Mouse (Mus musculus): ENCODE results near the gene Btbd19.

Gene Btbd19

DNA sequence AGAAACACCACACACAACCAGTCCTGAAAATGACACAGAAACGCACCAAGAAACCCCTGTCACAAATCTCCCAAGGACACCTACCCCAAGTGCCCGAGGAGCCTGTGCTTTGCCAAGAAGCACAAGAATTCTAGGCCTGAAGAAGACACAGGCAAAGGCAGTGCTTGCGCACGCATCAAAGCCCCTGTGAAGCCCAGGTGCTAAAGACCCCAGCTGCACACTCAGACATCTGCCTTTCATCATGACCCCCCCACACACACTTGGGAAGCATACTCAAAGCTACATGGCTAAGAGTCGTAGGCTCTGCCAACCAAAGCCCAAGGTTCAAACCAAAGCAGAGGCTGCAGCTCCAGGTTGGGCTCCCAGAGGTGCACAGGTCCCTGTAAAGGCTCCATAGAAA, 9.9 kb downstream of the Btbd19 start:
- DNase-seq (ENCODE audit: low read depth, low spot score): no peak

DNA sequence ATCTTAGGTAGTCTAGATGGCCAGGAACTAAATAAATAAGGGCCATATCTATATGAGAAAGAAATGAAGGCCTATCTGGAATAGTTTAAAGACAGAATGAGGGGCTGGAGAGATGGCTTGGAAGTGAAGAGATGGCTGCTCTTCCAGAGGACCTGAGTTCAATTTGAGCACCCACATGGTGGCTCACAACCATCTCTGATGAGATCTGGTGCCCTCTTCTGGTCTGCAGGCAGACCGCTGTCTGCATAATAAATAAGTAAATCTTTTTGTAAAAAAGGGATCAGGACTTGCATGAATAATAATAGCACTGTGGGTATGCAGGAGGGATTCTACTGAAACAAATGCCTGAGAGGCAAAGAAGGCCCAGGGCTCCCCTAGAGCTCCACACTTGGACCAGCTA, 12.3 kb downstream of the Btbd19 start:
- peak; percentile 65 for DNase-seq (ENCODE audit: low read depth, low spot score)

DNA sequence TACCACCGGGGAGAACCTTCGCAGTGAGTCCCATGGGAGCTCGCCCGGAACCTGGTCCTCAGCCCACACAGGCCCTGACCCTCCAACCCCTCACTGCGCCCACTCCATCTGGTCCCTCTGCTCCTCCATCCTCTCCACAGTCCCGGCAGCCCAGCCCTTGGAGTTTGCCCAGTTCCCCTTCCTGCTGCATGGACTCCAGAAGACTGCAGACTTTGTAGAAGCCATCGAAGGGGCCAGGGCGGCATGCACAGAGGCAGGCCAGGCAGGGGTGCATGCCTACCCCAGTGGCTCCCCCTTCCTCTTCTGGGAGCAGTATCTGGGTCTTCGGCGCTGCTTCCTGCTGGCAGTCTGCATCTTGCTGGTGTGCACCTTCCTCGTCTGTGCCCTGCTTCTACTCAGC, 14.5 kb downstream of the Btbd19 start:
- no peak for DNase-seq (ENCODE audit: low read depth, low spot score)

DNA sequence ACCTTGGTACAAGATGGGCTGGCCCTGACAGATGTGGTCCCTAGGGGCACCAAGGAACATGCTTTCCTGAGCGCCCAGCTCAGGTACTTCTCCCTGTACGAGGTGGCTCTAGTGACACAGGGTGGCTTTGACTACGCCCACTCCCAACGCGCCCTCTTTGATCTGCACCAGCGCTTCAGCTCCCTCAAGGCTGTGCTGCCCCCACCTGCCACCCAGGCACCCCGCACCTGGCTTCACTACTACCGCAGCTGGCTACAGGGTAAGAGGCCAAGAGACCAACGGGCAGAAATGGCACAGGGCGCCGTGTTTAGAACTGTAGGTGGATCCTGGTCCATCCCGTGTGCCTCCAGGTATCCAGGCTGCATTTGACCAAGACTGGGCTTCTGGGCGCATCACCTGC, 15.3 kb downstream of the Btbd19 start:
- DNase-seq (ENCODE audit: low read depth, low spot score): no peak

DNA sequence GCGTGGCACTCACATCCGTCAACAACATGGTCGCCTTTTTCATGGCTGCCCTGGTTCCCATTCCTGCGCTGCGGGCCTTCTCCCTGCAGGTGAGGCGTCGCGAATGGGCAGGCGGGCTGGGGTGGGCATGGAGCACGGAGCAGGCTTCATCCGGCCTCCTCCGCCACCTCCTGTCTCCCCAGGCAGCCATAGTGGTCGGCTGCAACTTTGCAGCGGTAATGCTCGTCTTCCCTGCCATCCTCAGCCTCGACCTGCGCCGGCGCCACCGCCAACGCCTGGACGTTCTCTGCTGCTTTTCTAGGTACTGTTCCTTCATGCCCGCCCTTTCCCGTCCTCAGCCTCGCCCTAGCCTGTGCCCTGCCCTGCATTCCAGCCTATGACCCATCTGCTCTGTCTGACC, 16.2 kb downstream of the Btbd19 start:
- DNase-seq (ENCODE audit: low read depth, low spot score): no peak

DNA sequence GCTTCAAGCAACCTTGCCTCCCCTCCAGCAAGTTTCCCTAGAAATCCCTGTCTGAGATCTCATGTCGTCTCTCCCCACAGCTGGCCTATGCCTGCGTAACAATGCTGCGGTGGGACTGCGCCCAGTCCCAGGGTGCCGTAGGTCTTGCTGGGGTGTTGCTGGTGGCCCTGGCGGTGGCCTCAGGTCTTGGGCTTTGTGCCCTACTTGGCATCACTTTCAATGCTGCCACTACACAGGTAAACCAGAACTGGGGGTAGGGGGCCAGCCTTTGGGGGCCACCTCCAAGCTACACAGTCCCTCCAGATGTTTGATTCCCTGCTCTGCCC, 17.0 kb downstream of the Btbd19 start:
- DNase-seq (ENCODE audit: low read depth, low spot score): no peak

DNA sequence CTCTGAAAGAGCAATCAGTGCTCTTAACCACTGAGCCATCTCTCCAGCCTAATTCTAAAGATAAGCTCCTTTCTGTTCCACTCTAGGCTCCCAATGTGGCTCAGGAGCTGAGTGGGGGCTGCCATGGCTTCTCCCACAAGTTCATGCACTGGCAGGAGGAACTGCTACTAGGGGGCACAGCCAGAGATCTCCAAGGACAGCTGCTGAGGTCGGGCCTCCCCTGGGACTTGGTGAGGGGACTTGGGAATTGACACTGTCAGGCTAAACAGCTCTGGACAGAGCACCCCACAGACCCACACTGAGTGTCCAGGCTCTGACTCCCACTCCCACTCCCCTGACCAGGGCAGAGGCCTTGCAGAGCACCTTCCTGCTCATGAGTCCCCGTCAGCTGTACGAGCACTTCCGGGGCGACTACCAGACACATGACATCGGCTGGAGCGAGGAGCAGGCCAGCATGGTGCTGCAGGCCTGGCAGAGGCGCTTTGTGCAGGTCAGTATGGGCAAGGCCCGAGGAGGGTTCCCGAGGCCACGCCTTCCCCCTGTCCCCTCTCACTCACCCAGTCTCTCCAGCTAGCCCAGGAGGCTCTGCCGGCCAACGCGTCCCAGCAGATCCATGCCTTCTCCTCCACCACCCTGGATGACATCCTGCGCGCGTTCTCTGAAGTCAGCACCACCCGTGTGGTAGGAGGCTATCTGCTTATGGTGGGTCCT, 17.6 kb downstream of the Btbd19 start:
- no peak for DNase-seq (ENCODE audit: low read depth, low spot score)

DNA sequence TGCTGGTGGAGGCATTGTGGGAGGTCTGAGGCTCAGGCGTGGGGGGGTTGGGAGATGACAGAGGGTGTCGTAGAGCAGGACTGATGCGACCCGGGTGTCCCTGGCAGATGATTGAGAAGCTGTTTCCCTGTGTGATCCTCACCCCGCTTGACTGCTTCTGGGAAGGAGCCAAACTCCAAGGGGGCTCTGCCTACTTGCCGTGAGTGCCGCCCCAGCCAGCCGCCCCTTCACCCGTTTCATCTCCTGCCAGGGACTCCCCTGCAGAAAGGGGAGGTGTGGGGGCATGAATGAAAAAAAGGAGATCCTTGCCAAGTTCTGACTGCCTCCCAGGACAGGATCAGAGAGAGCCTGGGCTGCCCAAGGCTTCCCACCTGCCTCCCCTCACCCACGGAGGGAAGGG, 20.4 kb downstream of the Btbd19 start:
- no peak for DNase-seq (ENCODE audit: low read depth, low spot score)

DNA sequence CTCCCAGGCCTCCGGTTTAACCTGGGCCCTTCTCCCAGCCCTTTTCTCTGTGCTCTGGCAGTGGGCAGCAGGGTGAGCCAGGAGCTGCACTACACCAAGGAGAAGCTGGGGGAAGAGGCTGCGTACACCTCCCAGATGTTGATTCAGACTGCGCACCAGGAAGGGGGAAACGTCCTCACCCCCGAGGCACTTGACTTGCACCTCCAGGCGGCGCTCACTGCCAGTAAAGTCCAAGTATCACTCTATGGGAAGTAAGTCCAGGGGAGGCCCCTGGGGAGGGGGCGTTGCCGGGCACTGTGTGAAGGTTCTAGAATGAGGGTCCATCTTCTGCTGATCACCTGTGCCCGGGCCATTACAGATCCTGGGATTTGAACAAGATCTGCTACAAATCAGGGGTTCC, 20.9 kb downstream of the Btbd19 start:
- DNase-seq (ENCODE audit: low read depth, low spot score): peak; percentile 42

DNA sequence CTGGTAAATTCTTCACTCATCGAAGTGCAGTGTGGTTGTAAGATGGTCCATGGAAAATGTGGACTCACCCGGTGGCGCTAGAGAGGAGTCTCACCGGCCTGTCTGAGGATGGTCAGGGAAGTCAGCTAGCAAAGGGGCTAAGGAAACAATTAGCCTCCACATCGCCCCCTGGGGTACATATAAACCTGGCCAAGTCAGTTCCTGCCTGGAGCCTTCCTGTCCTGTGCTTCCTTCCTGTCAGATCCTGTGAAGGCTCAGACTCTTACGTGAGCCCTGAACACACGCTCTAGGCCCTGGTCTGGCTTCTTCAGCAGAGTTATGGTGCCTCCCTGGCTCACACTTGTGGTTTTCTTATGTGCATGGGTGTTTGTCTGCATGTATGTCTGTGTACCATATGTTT, 24.3 kb downstream of the Btbd19 start:
- DNase-seq (ENCODE audit: low read depth, low spot score): peak; percentile 93

DNA sequence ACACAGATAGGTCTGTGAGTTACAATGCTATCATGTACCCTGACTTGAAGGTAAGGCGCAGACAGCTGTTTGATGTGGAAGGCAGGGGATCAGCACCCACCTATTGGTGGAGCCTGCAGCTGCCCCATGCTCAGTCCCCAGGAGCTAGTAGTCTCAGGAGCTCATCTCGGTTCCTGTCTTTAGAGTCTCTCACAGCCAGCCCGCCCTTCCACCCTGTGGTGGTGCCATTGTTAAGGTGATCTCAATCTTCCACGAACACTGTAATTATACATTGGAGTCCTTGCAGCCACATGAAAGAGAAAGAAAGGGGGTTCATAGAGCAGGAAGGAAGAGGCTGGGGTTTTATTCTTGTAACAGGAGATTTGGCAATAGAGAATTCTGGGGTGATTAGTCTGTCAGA, 25.5 kb downstream of the Btbd19 start:
- no peak for DNase-seq (ENCODE audit: low read depth, low spot score)

DNA sequence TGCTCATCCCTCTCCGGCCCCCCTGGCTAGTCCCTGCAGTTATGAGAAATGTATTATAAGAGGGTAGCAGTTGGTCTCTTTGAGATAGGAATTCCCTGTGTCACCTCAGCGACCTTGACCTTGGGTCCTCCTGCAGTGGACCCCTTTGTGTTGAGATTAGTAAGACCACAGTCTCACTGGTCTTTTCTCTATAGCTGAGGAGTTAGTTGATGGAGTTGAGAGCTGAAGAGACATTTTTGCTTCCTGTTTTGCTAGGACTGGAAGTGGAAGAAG, 26.8 kb downstream of the Btbd19 start:
- peak; percentile 56 for DNase-seq (ENCODE audit: low read depth, low spot score)

DNA sequence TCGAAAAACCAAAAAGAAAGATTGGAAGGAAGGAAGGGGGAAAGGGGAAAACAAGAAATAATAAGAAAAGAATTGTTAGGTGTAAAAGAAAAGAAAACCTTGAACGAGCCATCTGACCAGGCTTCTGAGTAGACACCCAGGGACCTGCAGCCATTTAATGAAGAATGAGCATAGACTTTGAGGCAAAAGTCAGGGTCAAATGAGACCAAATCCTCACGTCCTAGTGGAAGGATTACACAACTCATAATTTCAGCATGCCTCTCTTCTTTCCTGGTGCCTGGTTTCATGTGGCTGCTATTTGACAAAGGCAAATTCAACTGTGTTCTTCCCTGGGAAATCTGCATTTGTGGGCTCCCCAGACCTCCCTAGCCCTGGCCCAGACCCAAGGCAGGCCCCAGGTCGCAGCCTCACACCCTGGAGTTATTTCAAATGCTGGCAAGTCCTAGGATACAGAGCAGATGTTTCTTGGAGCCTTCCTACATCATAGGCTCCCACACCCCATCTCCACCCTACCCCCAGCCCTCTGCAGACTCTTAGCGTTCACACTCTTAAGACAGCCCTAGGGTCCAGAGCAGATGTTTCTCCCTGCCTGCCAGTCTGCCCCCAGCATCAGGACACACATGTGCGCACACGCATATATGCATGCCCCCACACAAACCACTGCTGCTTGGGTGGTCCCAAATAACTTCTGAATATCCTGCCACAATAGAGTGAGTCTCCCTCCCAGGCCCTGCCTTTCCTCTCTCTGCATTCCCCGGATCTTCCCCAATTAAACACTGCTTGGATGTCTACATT, 27.4 kb downstream of the Btbd19 start:
- peak; percentile 33 for DNase-seq (ENCODE audit: low read depth, low spot score)

DNA sequence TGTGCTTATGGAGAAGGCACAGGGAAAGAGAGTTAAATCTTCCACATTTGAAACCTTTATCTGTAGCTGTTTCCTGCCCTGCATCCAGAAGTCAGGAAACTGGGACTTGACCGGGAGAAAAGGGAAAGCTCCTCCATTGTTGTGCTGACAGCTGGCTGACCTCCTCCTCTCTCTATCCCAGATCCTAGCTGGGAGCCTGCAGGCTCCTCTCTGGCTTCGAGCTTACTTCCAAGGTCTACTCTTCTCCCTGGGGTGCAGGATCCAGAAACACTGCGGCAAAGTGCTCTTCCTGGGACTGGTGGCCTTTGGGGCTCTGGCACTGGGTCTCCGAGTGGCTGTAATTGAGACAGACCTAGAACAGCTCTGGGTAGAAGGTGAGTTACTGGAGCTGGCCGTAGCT, 28.9 kb downstream of the Btbd19 start:
- DNase-seq (ENCODE audit: low read depth, low spot score): no peak

DNA sequence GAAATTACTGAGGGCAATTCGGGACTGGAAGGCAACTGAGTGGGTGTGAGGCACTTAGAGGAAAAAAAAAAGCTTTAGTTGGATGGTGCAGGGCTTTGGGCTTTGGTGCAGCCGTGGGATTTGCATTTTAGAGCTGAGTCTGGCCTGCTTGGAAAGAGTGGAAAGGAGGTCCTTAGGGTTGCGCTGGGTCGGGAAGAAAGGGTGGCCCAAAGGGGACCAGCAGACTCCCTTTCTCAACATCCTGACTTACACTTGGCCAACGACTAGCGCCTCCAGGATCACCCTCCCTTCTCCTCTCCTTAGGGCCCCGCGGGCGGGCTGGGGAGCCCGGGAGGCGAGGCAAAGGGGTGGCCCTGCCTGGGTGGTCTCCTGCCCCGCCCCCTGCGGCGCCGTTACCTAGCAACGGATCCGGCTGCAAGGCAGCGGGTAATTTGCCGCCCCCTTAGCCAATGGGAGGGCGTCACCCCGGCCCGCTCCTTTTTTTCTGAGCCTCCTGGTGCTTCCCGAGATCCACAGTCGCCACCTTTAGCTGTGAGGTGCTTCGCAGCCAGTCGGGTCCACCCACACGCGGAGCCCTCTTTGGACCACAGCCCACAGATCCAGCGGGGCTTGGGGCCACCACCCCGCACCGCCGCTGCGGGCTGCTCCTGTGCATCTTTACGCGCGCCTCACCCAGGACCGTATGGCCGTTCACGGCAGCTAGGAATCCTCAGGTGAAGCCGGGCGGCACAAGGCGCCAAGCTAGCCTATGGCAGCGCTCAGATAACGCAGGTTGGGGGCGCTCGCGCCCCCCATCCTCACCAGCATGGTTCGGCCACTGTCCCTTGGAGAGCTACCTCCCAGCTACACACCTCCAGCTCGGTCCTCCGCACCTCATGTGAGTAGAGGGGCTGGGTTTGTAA, 29.7 kb downstream of the Btbd19 start, which contains the start of gene Ptch2:
Gene Ptch2 (plus strand): TSS at position 525 of the 902 bp plus-strand sequence.
- peak; percentile 93 for DNase-seq (ENCODE audit: low read depth, low spot score)

DNA sequence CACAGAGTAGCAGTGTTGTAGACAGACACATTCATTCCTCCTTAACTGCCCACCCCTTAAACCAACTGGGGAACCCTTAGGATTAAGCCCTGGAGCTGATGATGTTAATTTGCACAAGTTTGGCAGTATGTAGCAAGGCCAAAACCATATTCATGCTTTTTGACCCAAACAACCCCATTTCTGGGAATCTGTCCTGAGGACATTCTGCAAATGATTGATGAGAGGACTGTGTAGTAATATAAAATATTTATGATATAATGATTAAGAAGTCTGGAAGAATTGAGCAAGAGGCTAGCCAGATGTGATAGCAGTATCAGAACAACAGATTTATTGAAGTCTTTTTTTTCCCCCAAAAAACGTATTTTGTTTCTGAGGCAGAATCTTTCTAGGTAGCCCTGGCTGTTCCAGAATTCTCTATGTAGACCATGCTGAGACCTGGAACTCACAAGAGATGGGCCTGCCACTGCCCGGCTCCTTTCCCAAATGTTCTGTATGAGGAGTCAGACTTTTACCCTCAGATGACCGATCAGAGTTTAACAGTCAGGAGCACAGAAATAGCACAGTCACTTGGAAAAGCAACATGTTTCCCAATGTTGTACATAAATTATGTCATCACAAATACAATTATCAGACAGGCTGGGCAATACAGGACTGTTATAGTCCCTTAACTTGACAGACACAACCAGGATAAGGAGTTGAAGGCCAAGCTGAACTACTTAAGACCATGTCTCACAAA, 30.7 kb downstream of the Btbd19 start:
- DNase-seq (ENCODE audit: low read depth, low spot score): no peak

DNA sequence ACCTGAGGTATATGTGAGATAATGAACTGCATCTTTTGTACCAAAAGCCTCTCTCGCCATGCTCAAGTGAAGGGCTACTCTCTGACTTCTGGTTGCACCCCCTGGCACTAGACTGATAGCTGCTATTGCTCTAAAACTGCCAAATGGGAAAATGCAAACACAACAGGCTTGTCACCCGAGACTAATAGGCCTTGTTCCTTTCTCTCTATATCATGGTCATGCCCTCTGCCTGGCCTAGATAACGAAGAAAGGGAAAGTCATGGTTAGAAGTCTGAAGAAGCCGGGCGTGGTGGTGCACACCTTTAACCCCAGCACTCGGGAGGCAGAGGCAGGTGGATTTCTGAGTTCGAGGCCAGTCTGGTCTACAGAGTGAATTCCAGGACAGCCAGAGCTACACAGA, 34.9 kb downstream of the Btbd19 start:
- no peak for DNase-seq (ENCODE audit: low read depth, low spot score)

DNA sequence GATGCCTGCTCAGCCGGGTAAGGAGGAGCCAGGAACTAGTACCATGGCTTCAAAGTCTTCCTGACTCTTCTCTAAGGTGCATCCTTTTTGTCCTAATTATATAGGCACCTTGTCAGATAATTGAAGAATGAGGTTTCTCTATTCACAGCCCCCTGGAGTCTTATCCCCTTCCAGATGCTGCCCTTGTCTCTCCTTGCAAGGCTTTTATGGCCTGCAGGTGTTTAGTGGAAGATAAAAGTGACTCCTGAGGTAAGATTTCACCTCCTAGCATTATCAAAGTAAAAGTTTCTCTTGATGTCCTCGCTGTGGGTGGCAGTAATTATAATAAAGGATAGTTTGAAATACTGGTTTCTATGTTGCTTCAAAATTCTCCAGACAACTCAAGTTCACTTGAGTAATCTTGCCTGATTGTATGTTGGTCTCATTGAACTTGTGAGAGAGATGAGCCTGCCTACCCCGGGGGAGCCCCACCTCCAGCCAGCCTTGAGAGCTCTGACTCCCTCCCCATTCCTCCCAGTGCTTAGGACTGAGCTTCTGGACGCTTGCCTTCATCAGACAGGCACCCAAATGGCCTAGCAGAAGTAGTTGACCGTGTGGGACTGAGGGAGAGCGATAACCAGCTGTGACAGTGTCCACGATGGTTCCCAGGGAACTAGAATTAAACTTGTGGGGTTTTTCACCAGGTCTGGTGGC, 37.4 kb downstream of the Btbd19 start:
- no peak for DNase-seq (ENCODE audit: low read depth, low spot score)

DNA sequence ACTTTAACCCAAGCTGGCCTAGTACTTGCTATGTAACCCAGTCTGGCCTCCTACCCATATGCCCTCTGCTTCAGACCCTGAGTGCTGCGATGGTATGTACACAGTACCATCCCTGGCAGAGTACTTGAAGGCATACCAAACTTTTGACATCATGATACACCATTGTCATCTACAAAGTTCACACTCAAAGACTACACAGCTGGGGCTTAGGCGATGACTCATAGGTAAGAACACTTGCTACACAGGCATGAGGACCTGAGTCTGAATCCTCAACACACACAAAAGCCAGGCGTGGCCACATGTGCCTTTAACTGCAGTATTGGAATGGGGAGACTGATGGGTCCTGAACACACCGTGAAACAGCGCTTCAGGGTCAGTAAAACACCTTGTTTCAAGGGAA, 54.3 kb downstream of the Btbd19 start:
- no peak for DNase-seq (ENCODE audit: low read depth, low spot score)

DNA sequence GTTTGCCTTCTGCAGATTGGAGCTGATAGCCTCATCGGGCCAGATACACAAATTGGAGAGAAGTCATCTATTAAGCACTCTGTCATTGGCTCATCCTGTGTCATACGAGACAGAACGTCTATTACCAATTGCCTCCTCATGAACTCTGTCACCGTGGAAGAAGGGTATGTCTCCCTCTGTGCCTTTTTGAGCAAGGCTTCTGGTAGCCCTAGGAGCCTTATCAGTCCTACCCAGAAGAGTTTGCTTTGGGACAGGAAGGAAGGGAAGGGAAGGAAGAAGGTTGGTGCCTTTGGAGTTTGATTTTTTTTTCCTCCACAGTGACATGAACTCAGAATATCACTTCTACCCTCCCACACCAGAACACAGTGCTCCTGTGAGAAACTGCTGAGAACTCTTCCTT, 54.9 kb downstream of the Btbd19 start:
- no peak for DNase-seq (ENCODE audit: low read depth, low spot score)

DNA sequence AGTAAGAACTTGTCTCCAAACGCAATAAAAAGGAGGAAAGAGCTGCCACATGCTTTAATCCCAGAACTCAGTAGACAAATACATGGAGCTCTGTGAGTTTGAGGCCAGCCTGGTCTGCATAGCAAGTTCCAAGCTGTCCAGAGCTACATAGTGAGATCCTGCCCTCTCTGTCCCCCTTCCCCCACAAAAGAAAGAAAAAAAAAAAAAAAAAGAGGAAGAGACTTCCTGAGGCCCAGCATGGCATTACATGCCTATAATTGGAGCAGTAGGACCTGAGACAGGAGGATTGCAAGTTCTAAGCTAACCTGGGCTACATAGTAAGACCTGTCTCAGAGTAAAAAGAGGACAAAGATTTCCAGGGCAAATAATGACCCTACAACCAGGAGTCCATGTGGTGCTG, 55.9 kb downstream of the Btbd19 start:
- no peak for DNase-seq (ENCODE audit: low read depth, low spot score)
